Mouse (Mus musculus) lung, embryonic 14.5 days (tissue): ENCODE measurements around the gene Dusp6. TPM values are rescaled to one million over a fixed set of nuclear protein-coding genes. Genes with fewer than 3 reads are reported as not detected.

Experiments used
- ATAC-seq: fragments of 200-750 bp; cut with Nextera tagmentation; 2 replicates; pipeline ENCODE4 v1.8.0; 2017; ENCODE audit warnings: mild to moderate bottlenecking, moderate TSS enrichment, moderate library complexity; ENCODE audit not compliant: insufficient read depth
- DNase-seq: peaks from one replicate; pipeline ENCODE4 v3.0.0-alpha.2; 2015
- H3K27ac ChIP-seq: fragments of 300-500 bp; sonication (generic); 2 replicates; pipeline ENCODE4 v1.5.1; 2014; ENCODE audit warnings: low read depth, mild to moderate bottlenecking, moderate library complexity
- H3K27me3 ChIP-seq: fragments of 300-500 bp; sonication (generic); 2 replicates; pipeline ENCODE4 v1.6.1; 2014; ENCODE audit warnings: low read length, control low read depth; ENCODE audit not compliant: insufficient read depth
- H3K36me3 ChIP-seq: fragments of 300-500 bp; sonication (generic); 2 replicates; pipeline ENCODE4 v1.6.1; 2014; ENCODE audit warnings: control low read depth; ENCODE audit not compliant: insufficient read depth
- H3K4me1 ChIP-seq: fragments of 300-500 bp; sonication (generic); 2 replicates; pipeline ENCODE4 v1.6.1; 2014; ENCODE audit warnings: antibody characterized with exemption, control low read depth; ENCODE audit not compliant: insufficient read depth
- H3K4me2 ChIP-seq: fragments of 300-500 bp; sonication (generic); 2 replicates; pipeline ENCODE4 v1.6.1; 2014; ENCODE audit warnings: mild to moderate bottlenecking
- H3K4me3 ChIP-seq: fragments of 300-500 bp; sonication (generic); 2 replicates; pipeline ENCODE4 v1.5.1; 2014; ENCODE audit warnings: low read depth, low read length
- H3K9ac ChIP-seq: fragments of 300-500 bp; sonication (generic); 2 replicates; pipeline ENCODE4 v1.6.1; 2014
- H3K9me3 ChIP-seq: fragments of 300-500 bp; sonication (generic); 2 replicates; pipeline ENCODE4 v1.6.1; 2016; ENCODE audit warnings: low read depth, low read length, control low read depth
- CTCF ChIP-seq: IDR thresholded peaks from 2 replicates; pipeline ENCODE4 v1.5.1; 2016; ENCODE audit warnings: antibody characterized with exemption, low read depth
- WGBS: fragments of 180-500 bp; shearing (Covaris S2); extraction: QIAGEN DNeasy Blood & Tissue Kit; methylation state at CpG from one replicate; pipeline ENCODE4 v1.1.7; 2014; 5-methylcytosine and 5-hydroxymethylcytosine counted together
- polyA plus RNA-seq: library from polyadenylated mRNA; unstranded; fragments of >200 nt; fragmentation: Nextera tagmentation; extraction: Ambion mirVana; gene quantifications from 2 replicates; pipeline ENCODE4 v1.2.1, GENCODE M21; 2014

Gene Dusp6
- polyA plus RNA-seq, 1 experiment from 2014 or later = 76.8 TPM

DNA sequence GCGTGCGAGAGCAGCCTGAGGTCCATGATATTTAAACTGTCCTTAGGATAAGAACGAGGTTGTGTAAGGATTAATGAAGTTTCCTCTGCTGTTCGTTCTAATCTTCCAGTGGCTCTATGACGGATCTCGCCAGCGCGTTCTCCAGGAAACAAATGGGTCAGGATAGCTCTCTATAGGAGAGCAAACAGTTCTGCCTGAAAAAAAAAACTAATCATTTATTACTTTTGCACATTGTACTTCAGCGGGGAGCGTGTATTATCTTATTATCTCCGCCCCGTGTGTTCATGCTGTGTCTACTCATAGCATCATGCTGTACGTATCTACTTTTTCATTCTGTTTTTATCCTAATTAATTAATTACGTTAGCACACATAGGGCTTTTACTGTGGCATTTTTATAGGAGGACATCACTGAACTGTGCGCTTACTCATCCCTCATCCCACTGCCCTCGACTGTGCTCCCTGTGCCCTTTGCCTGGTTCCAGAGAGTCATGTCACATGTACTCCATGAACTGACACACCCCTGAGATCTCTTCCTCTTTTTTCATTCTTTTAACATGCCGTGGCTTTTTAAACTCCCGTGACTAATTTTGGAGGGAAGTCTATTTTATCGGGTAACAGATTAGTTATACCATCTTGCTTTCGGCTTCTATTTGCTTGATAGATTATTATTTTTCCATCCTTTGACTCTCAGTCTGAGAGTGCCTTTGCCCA lies 16.1 kb upstream of the Dusp6 start:
- 67% methylated on average over 20 of the region's 20 CpGs for WGBS

DNA sequence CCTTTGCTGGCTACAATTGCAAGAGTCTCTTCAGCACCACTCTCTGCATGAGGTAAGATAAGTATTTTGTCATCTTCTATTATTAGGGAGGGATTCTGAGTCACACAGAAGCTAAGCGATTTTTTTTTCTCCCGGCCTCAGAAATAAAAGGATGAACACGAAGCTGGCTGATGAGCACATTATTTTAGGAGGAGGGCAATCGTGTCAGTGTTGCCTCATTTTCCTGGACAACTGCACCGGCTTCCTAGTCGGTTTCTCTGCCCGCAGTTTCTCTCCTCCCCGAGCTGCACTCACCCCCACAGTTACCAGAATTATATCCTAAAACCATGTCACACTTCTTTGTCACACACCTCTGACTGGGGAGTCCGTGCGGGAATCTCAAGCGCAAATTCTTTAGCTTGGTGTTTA lies 12.2 kb upstream of the Dusp6 start:
- no peak for TF ChIP-seq CTCF
- 46% methylated on average over 11 of the region's 11 CpGs for WGBS
- Histone ChIP-seq H3K4me1 (no peaks in the 10 kb centered on the region), H3K36me3 (no peaks in the 10 kb centered on the region), H3K9me3 (no peaks in the 10 kb centered on the region), H3K4me3 (no peak overlapping the region), H3K9ac (no peak overlapping the region), H3K27me3 (no peaks in the 10 kb centered on the region), H3K4me2 (peak overlapping the region; percentile 34; the same call in 1 of the 2 replicates), H3K27ac (no peak overlapping the region)
- ATAC-seq = no peak
- DNase-seq = no peak

More for the DNA sequence above, 16.1 kb upstream of the Dusp6 start:
- ATAC-seq = no peak
- Histone ChIP-seq H3K9me3 (no peaks in the 10 kb centered on the region), H3K27ac (no peak overlapping the region), H3K4me3 (no peak overlapping the region), H3K4me1 (peaks cover 16% of the 10 kb centered on the region), H3K4me2 (no peak overlapping the region), H3K9ac (no peak overlapping the region), H3K36me3 (no peaks in the 10 kb centered on the region), H3K27me3 (no peaks in the 10 kb centered on the region)
- DNase-seq = no peak
- no peak for TF ChIP-seq CTCF

DNA sequence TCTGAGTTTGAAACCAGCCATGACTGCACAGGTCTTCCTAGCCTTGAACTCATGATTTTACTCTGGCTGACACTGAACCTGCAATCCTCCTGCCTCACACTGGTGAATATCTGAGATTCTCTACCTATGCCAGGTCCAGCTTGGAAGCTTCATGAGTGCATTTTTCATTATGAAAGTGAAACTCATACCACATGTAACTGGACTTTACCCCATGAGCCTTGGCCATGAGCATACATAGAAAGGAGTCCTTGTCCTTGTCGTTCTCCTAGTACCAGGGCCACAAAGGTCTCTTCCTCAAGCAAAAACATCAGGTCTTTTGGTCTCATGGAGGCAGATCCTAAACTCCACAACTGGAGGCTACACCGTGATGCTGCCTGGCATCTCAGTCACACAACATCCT lies 9.6 kb upstream of the Dusp6 start:
- DNase-seq = no peak
- no peaks in the 10 kb centered on the region for H3K4me1 ChIP-seq
- ATAC-seq = no peak
- H3K9ac ChIP-seq = no peak overlapping the region
- H3K36me3 ChIP-seq = no peaks in the 10 kb centered on the region
- no peak overlapping the region for H3K4me2 ChIP-seq
- H3K27me3 ChIP-seq = no peaks in the 10 kb centered on the region
- 90% methylated on average over 2 of the region's 2 CpGs for WGBS
- H3K4me3 ChIP-seq = no peak overlapping the region
- no peak overlapping the region for H3K27ac ChIP-seq
- no peaks in the 10 kb centered on the region for H3K9me3 ChIP-seq
- no peak for TF ChIP-seq CTCF

DNA sequence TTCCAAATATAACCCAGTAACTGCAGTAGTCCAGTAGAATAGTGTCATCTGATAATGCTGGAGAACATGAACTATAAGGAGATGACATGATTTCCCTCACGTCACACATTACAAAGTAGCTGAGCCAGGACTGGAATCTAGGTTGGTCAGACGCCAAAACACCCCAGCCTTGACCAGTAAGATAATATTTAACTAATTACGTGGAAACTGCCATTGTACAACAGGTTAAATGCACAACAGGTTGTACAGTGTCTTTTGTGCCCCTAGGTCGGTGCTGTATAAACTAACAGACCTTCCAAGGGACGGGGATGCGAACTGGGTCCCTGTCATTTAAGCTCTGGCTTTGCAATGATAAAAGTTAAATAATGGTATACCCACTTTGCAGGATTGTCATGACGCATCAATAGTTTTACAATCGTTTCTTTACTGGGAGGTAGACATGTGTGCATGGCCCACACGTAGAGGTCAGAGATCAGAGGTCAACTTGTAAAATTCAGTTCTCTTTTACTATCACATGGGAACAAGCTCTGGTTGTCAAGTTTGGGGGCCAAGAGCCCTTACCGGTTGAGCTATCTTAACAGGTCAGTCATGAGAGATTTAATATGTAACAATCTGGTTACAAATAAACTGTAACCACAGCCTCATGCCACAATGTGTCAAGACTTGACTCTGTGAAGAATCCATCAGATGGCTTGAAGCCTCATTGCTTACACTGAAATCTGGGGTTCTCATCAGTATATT lies 7.0 kb upstream of the Dusp6 start:
- TF ChIP-seq CTCF = no peak
- Histone ChIP-seq H3K27me3 (no peaks in the 10 kb centered on the region), H3K9ac (no peak overlapping the region), H3K9me3 (no peaks in the 10 kb centered on the region), H3K4me2 (no peak overlapping the region), H3K36me3 (no peaks in the 10 kb centered on the region), H3K27ac (no peak overlapping the region), H3K4me1 (peaks cover 3% of the 10 kb centered on the region; the same call in 1 of the 2 replicates), H3K4me3 (no peak overlapping the region)
- ATAC-seq = no peak
- peak; percentile 22 for DNase-seq
- 63% methylated on average over 10 of the region's 10 CpGs for WGBS

DNA sequence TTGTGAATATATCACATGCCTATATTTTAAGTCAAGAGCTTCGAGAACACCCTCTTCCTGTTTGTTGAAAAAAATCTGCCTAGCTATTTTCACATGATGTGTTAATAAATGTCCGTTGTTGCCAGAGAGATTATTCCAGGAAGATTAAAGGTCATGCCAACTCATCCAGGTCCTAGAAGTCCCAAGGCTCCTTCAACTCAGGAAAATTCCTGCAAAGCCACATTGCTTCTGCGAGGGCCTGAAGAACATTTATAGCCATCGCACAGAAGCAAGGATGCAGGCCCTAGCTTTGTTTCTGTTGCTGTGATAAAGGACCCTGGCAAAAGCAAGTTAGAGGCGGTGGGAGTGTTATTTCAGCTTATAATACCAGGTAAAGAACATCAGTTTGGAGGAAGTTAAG lies 5.5 kb upstream of the Dusp6 start:
- no peak for ATAC-seq
- no peak overlapping the region for H3K4me2 ChIP-seq
- no peaks in the 10 kb centered on the region for H3K36me3 ChIP-seq
- peaks cover 3% of the 10 kb centered on the region; the same call in 1 of the 2 replicates for H3K4me1 ChIP-seq
- H3K27me3 ChIP-seq = no peaks in the 10 kb centered on the region
- WGBS = 66% methylated on average over 5 of the region's 5 CpGs
- H3K4me3 ChIP-seq = no peak overlapping the region
- H3K9ac ChIP-seq = no peak overlapping the region
- no peak overlapping the region for H3K27ac ChIP-seq
- DNase-seq = no peak
- no peaks in the 10 kb centered on the region for H3K9me3 ChIP-seq
- TF ChIP-seq CTCF = no peak

DNA sequence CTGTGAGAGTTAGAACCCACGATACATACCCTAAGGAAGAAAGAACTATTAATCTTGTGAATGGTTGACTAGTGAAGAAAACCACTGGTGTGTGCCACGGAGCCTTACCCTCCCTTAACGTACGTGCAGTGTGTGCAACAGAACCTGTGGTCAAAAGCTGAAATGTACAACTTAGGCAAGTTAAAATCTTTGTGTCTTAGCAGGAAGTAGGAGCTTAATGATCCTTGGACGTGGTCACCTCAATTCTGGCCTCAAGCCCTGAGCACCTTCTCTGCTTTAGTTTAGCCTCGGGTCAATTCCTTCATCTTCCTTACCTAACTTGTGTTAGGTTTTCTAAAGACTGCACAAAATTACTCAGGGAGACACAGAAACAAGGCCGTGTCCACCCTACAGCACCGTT lies 3.2 kb upstream of the Dusp6 start:
- Histone ChIP-seq H3K27ac (no peak overlapping the region), H3K9ac (no peak overlapping the region), H3K9me3 (no peaks in the 10 kb centered on the region), H3K4me3 (no peak overlapping the region), H3K36me3 (no peaks in the 10 kb centered on the region), H3K27me3 (no peaks in the 10 kb centered on the region), H3K4me2 (no peak overlapping the region), H3K4me1 (peaks cover 3% of the 10 kb centered on the region; the same call in 1 of the 2 replicates)
- no peak for DNase-seq
- 84% methylated on average over 8 of the region's 8 CpGs for WGBS
- no peak for TF ChIP-seq CTCF
- no peak for ATAC-seq

DNA sequence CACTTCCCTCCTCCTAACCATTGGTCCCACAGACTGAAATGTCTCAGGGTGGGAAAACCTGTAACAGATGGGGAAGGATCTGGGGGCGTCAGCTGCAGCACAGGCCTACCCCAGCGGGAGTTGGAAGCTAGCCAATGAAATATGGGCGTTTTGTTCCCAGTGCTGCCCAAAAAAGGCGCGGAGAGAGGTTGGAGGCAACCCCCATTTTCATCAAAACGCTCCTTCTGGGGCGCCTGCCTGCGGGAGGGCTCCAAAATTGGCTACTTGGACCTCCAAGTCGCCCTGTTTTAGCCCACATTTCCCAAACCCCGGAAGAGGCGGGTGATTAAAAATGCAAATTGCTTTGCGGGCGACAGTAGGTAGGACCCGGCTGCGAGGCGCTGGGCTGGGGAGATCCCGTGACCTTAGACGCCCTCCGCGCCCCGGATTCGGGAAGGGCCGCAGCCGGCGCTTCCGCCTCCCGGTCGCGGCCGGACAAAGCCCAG lies 1.8 kb upstream of the Dusp6 start:
- under 1% methylated on average over 30 of the region's 30 CpGs for WGBS
- Histone ChIP-seq H3K9me3 (no peaks in the 10 kb centered on the region), H3K9ac (peak overlapping the region; percentile 93), H3K4me2 (peak overlapping the region; percentile 85), H3K27ac (peak overlapping the region; percentile 99), H3K27me3 (no peaks in the 10 kb centered on the region), H3K4me3 (peak overlapping the region; percentile 90), H3K4me1 (peaks cover 8% of the 10 kb centered on the region; the same call in 1 of the 2 replicates), H3K36me3 (peaks cover 4% of the 10 kb centered on the region)
- no peak for TF ChIP-seq CTCF
- DNase-seq (peak; percentile 82), ATAC-seq (0 out of 2 replicates have a peak, but pooled peaks have one; percentile 2)
